Mouse (Mus musculus) gastrocnemius, postnatal 10 days (tissue): ENCODE data around the gene Rrbp1. TPM values are rescaled to one million over a fixed set of nuclear protein-coding genes. Genes with fewer than 3 reads are reported as not detected.

Experiments
- DNase-seq: peaks from one replicate; pipeline ENCODE4 v3.0.0; 2021; ENCODE audit warnings: mixed read lengths
- total RNA-seq, 2 experiments: library from RNA; stranded (reverse); gene quantifications; 2 replicates each; pipeline ENCODE4 v1.2.3; 2021

Rrbp1 gene
- total RNA-seq, 2 experiments from 2014 or later: 119 to 189 TPM

DNA sequence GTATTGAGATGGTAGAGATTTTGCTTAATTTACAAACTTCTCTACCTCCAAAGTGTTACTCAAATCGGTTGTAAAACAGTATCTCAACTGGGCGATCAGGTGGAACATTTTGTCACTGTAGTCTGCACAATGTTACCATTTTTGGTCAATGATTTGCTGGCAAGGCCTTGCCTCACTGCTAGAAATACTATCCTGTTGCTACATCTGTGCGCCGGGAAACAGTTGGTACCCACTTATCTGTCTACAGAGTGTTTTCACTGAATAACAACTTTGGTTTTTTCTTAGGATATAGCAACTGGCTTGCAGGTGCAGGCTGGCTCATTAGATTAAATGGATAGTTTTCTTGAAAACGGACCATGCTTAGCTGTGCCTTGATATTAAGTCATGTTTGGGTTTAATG lies 94.8 kb downstream of the Rrbp1 start:
- no peak for DNase-seq

DNA sequence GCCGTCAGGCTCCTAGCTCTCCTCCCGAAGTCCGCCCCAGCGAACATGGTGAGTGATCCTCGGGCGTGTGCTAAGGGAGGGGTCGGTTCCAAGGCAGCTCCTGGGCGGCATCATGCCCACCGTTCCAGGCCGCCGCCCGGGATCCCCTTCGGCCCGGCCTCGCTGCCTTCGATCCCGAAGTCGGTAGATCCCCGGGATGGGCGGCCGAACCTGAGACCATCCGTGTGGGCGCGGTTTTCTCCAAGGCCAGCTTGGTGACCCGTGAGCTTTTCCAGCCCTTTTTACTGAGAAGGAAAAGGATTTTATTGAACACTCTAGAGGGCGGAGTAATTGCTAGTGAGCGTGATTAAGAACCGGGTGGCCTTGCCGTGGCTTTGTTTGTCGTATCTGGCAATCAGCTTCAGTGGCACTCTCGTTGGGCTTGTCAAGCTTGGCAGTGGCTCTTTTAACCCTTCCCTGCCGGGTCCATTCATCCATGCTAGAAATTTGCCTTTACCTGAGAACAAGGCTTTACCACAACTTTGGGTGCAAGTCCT lies 95.4 kb downstream of the Rrbp1 start:
- DNase-seq: no peak

DNA sequence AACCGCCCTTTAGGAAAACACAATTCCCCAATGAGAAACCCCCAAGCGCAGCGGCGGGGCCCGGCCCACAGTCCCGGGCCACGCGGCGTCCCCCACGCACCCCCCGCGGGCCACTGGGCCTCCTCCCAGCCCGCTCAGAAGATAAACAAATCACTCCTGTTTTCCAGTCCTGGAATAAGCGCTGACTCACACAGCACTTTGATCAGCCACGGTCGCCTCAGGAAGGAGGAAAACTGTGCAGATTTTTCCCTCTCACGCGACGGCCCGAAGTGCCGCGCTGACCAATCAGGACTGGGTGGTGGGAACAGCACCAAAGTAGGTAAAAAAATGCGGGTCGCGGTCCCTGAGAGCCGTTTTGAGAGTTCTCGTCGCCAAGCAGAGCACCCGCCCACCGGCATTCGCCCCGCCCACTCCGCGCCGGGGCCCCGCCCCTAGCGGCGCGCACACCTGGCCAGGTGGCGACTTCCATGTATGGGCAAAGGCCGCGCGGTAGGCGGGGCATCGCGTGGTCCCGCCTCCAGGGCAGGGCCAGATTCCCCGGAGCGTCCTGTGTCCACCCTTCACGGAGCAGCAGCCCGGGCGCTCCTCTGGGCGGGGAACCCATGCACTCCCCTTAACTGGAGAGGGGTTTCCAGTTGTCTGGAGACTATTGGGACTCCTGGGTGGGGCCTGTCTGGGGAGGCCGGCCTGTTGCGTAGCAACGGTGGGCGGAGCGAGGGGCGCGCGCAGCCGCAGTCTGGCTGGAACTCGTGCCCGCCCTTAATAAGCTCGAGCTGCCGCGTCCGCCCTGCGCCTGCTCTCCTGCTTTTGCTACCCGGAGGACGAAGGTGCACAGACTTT lies 96.1 kb downstream of the Rrbp1 start, which contains the start of gene Dstn:
Gene Dstn (plus strand): TSS at position 561 of the 840 bp plus-strand sequence.
- peak; percentile 98 for DNase-seq

DNA sequence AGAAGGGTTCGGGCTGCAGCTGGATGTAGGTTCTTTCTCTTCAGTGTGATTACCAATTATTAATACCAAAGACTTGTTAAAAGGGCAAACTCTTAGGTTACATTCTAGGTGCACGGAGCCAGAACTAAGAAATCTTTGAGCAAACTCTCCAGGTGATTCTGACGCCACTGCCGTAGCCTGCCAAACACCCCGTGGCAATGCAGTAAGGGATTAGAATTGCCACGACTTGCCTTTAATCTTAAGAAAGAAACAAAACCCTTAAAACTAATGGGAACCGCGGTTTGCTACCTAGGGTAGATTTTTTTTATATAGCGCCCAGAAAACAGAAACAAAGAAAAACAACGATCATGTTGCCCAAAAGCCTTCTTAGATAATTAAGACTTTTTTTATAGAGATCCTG lies 96.8 kb downstream of the Rrbp1 start:
- no peak for DNase-seq

DNA sequence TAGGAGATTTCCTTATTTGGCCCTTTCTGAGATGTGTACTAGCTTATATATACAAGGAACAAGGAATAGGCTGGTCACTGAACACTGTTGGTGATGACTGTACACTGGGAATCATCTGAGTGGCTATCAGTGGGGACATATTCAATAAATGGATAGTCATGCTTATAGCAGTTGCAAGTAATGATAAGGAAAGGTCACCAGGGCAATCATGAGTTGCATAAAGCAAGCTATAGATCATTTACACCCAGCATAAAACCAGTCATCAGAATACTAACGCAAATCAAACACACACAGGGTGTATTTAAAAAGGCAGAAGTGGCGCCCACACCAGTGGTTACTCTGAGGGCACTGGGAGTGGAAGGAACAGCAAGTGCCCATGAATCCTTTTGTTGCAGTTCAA lies 98.9 kb downstream of the Rrbp1 start:
- DNase-seq: no peak

DNA sequence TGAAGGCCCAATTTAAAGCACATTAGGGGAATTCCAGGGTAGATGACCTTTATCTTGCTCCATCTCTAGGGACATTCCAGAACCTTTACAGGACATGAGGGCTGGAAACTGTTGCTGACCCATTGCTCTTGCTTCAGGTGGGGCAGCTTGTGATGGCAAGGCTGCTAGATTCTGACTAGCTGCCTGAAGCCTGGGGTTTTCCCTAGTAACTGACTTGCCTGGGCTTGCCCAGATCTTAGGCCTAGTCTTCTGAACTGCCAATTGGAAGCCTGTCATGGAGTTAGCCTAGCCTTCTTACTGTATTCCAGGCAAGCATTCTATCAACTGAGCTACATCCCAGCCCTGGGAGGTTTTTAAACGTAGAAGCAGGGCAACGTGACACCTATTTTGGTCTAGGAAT lies 101.8 kb downstream of the Rrbp1 start:
- no peak for DNase-seq

DNA sequence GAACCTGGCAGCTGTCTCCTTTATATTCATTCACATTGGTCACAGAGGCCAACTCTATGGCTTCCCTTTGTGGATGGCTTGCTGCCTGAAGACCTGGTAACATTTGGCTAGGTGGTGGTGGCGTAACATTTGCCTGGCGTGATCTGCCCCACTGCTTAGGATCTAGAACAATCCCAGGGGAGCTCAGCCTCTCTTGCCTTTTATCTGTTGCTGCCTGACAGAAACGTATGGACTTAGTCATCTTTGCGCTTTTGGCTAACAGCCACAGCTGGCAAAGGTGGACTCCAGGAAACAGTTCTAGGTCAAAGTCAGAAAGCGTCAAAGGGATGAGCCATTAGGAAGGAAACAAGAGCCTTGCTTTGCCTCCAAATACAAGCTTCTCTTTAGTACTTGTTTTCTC lies 106.2 kb downstream of the Rrbp1 start:
- DNase-seq: no peak

DNA sequence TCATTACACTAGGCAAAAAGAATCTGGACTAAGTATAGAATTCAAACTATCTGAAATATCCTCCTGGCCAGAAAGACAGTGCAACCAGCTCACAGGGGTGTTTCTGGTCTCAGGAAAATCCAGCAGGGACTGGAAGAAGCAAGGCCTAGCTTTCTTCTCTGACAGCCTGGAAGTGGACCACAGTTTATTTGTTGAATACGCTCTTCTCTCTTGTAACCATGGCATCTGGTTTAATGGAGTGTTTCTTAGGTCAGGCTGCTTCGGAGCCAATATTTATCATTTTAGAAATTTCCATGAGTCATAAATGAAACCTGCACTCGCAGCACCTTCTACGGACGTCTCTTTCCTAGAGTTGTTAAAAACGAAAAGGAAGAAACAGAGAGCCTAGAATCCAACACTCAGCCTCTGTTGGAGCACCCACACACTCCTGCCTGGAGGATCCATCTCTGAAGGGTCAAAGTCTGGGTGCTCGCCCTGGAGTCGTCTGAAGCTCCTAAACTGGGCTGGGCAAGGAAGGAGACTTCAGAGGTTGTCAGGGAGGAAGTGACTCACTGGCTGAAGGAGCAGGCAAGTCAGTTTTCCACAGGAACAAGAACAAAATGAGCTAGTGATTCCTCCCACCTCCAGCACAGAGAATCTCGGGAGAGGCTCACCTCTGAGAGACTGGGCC lies 107.6 kb downstream of the Rrbp1 start:
- DNase-seq: no peak

DNA sequence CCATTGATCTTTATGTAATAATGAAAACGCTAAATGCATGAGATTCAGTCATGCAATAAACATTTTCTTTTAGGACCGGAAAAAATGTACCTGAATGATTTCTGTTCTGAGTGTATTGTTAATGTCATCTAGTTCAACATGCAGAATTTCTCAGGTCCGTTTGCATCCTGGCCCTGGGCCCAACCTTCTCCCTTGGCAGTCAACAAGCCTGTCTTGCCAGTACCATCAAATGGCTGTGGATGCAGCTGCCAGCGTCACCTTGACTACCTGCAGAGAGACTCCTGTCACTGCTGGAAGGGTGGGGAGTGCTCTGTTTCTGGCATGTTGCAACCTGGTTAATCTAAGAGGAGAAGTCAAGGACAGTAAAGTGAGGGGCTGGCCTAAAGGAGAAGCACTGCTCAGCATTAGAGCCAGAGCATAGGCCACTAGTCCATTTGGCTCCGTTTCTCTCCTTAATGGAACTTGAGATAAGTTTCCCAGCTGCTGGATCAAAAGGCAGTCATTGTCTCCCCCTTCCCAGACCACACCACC lies 110.2 kb downstream of the Rrbp1 start:
- no peak for DNase-seq

DNA sequence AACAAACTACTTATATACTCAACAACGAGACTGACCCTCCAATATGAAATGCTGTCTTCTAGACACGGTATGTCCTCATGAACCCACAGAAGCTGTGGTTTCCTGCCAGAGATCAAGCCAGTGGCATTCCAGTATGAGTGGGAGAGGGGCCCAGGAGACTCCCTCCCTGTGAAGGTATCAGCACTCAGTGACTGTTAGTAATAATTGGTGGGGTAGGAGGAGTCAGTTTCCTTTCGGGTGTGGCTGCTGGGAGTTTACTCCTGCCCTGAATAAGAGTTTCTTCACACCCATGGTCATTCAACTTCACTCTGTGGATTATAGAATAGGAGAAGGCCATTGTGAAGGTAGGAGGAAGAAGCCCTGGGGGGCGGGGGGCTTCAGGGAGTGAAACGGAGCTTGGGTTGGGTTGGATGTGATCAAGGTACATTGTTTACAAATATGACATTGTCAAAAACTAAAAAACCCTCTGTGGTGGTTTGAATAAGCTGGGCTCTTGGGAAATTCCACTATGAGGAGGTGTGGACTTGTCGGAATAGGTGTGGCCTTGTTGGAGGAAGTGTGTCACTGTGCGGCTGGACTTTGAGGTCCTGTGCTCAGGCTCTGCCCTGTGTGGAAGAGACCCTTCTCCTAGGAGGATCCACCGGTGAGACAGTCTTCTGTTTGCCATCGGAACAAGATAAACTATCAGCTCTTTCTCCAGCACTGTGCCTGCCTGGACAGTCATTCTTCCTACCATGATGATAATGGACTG lies 111.4 kb downstream of the Rrbp1 start:
- DNase-seq: no peak

Other genes with a start within 250 kb of the Rrbp1 start
- under 1 TPM; 0.78 to 0.93 TPM for gene Bfsp1, start 148.1 kb downstream of the Rrbp1 start, total RNA-seq
- 10 to 100 TPM; 65.7 to 79.9 TPM for gene Dstn, start 95.9 kb downstream of the Rrbp1 start, total RNA-seq
- gene Banf2, start 21.8 kb upstream of the Rrbp1 start, total RNA-seq: not detected